Mouse (Mus musculus): ENCODE measurements around the gene Pprc1.

The Pprc1 gene

GRCm38 (mm10) chr19:46056388-46056946, 11.8 kb downstream of the Pprc1 start:
- peak; percentile 95 for DNase-seq (ENCODE audit: low spot score)

- peak; percentile 85 for DNase-seq (ENCODE audit: low spot score)
Observed at GRCm38 (mm10) chr19:46056947-46057607, 12.4 kb downstream of the Pprc1 start.

DNA sequence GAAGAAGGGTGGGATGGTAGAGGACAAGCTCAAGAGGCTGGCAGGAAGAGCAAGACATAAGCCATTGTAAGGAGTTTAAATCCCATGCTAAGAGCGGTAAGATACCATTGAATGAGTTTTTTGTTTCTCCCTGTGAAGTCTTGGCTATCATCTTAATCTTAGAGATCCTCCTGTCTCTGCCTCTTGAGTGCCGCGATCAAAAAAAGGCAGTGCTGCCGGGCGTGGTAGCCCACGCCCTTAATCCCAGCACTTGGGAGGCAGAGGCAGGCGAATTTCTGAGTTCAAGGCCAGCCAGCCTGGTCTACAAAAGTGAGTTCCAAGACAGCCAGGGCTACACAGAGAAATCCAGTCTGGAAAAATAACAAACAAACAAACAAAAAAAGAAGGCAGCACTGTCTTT, 13.8 kb downstream of the Pprc1 start:
- DNase-seq (ENCODE audit: low spot score): no peak

DNA sequence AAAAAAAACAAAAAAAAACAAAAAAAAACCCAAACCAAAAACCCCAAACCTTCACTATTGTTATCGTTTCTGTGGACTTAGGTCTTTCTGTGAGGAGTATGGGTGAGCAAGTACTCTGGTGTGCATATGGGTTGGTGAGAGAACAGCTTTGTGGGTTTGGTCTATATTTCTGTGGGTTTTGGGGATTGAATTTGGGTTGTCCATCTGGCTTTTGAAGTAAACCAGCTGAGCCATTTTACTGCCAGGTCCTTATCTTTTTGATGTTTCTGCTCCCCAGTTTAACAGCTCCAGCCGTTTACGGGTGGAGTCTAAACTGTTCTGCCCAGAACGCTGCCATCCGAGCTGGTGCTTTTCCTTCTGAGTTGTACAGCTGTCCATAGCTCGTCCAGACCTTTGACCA, 16.2 kb downstream of the Pprc1 start:
- no peak for DNase-seq (ENCODE audit: low spot score)

DNA sequence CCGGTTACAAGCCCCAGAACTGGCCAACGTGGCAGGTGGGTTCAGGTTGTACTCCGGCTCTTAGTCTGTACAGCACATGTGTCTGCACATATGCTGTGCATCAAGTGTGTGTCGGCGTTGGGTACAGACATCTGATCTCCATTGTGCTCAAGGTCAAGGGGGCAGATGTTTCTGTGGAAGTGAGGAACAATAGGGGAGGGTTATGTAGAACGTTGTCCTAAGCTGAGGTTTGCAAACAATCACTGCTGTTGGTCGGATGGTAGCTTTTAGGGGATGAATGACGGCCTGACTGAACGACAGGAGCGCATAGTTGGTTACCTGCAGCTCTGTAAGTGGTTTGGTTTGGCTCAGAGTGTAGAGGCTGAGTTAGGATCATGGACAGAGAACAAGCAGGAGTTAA, 23.4 kb downstream of the Pprc1 start:
- DNase-seq (ENCODE audit: low spot score): no peak

DNA sequence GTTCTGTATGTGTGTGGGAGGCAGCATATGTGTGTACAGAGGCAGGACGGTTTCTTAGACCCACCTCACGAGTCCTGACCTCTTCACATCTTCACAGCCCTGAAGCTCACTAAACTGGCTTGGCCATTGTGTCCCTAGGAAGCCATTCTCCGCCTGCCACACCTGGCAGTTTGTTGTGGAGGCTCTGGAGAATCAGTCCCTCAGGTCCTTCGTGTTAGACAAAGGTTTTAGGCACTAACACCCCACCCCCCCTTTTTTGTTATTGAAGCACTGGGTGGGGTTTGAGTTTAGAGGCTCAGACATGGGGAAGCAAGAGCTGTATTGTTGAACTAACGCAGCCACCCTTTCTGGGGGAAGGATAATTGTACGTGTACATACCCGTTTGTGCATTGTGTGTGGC, 28.6 kb downstream of the Pprc1 start:
- no peak for DNase-seq (ENCODE audit: low spot score)

- DNase-seq (ENCODE audit: low spot score): no peak
Observed at GRCm38 (mm10) chr19:46074266-46074665, 29.6 kb downstream of the Pprc1 start.

DNA sequence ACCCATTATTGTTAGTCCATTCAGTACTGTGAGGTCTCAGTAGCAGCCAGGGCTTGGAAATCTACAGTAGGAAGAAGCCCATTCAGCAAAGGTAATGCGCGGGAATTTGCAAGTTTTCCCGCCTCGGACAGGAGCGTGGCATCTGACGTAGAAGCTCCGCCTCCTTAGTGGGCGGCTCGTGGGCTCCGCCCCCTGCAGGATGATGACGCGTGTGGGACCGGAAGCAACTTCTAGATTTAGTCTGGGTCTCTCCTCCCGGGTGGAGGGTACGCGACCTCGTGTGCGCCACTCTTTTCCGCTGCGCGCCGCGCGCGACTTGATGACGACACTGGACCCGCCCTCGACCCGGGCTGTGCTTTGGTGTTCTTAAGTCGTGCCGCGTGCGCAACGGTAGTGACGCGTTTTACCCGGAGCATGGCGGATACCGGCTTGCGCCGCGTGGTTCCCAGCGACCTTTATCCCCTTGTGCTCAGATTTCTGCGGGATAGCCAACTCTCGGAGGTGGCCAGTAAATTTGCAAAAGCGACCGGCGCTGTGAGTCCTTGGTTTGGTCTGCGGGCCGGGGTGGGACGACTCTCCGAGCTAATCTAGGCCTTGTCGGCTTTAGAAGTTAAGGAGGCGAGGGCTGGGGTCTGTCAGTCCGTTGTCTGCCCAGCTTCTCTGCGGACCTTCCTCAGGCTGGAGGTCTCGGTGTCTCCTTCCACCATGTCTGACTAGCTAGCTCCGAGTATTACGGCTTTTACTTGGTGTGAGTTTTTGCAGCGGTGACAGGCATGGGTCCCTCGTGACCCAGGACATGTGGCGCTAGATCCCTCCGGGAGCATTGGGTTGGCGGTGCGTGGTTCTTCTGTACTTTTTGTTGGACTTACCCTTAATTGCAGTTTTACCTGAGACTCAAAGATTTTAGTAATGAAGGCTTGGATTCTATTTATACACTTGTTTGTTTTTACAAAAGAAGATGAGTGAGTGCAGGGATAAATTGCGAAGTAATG, 31.2 kb downstream of the Pprc1 start, which contains the start of gene Nolc1:
Gene Nolc1, plus strand, starts transcription at position 248 of the 992 bp plus-strand sequence.
- peak; percentile 100 for DNase-seq (ENCODE audit: low spot score)

- no peak for DNase-seq (ENCODE audit: low spot score)
Observed at GRCm38 (mm10) chr19:46078535-46078934, 33.8 kb downstream of the Pprc1 start.

DNA sequence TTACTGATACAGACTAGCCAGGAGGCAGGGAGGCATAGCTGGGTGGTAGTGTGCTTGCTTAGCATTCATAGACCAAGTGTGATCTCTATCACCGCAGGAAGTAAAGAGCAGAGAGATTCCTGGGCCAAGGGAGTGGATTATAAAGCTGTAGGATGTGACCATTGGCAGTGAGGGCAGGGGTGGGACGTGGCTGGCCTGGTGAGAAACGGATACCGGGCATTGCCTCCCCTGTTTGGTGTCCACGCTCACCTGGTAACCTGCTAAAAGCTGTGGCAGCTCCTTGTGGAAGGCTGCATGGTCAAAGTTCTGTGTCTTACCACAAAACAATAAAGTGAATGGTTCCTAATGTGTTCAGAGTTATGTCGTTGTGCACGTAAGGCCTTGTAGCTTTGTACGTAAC, 40.5 kb downstream of the Pprc1 start:
- DNase-seq (ENCODE audit: low spot score): no peak

DNA sequence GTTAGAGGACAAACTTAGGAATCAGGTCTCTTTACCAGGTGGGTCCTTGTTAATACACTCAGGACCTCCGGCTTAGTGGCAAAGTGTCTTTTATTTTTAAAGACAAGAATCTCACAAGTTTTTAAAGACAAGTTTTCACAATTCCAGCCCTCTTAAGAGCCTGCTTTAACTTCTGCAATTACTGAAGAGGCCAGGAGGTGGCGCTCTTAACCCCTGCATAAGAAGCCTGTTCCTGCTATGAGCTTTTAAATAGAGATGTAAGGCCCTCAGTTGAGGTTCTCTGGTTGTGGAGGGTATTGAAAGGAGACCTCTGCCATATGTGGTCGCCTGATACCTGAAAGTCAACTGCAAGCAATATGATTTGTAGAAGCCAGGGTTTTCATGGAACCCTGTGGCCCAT, 41.7 kb downstream of the Pprc1 start:
- peak; percentile 66 for DNase-seq (ENCODE audit: low spot score)

GRCm38 (mm10) chr19:46087871-46088270, 43.2 kb downstream of the Pprc1 start:
- no peak for DNase-seq (ENCODE audit: low spot score)

DNA sequence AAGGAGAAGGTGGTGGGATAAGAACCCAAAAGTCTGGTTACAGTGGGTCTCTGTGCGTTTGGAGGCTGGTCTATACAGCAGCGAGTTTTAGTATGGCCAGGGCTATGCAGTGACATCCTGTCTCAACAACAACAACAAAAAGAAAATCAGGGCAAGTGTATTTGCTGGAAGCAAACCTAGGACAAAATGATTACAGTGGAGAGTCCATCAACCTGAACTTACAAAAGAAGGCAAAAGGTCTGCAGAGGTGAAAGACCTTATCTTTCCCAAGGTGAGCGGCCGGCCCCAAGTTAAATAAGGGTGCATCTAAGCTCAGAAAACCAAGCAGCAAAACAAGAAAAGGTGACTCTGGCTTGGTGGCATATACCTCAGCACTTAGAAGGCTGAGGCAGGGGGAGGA, 47.0 kb downstream of the Pprc1 start:
- no peak for DNase-seq (ENCODE audit: low spot score)

GRCm38 (mm10) chr19:46094144-46094543, 49.5 kb downstream of the Pprc1 start:
- no peak for DNase-seq (ENCODE audit: low spot score)

DNA sequence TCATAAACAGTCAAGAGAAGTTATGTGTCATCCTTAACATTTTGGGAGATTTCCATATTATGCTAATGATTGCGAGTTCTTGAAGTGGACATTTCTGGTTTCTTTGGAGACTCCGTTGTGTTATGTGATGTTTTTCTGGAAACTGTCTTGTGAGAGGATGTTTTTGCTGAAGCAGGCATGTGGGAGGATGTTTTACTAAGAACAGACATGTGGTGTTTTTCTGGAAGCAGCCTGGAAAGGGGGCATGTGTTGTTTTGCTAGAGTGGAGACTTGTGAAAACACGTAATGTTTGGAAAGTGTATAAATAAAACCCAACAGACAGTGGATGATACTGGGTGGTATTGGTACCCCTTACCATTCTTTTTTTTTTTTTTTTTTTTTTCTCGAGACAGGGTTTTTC, 50.6 kb downstream of the Pprc1 start:
- DNase-seq (ENCODE audit: low spot score): no peak

GRCm38 (mm10) chr19:46096396-46096795, 51.7 kb downstream of the Pprc1 start:
- DNase-seq (ENCODE audit: low spot score): no peak

GRCm38 (mm10) chr19:46099561-46099960, 54.9 kb downstream of the Pprc1 start:
- no peak for DNase-seq (ENCODE audit: low spot score)

GRCm38 (mm10) chr19:46103437-46104186, 58.9 kb downstream of the Pprc1 start:
- DNase-seq (ENCODE audit: low spot score): no peak

GRCm38 (mm10) chr19:46104187-46104557, 59.5 kb downstream of the Pprc1 start:
- no peak for DNase-seq (ENCODE audit: low spot score)

DNA sequence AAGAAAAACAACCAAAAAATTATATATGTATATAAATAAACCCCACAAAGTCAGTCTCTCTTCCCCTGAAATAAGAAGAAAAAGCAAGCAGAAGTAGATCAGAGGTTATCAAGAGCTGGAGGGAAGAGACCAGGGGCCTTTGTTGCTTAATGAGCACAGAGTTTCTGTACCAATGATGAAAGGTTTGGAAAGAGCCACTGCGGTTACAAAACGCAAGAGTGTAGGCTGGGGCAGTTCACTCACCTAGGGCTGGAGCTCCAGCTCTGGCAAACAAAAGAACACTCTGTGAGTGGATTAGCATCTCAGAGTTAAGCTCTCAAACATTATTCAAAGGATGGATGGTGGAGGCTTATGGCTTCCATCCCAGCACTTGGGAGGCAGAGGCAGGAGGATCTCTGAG, 65.5 kb downstream of the Pprc1 start:
- no peak for DNase-seq (ENCODE audit: low spot score)

DNA sequence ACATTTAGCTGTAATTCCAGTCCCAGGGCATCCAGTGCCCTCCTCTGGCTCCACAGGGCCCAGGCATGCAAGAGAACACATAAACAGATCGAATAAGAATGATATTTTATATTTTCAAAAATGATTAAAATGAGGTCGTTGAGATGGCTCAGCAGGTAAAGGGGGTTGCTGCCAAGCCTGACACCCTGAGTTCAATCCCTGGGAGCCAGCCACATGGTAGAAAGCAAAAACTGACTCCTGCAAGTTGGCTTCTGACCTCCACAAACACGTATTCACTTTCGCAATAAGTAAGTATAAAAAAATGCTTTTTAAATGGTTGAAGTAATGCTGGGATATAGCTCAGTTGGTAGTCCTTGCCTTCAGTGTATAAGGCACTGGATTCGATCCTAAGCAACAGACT, 66.1 kb downstream of the Pprc1 start:
- no peak for DNase-seq (ENCODE audit: low spot score)

GRCm38 (mm10) chr19:46114617-46115016, 69.9 kb downstream of the Pprc1 start:
- no peak for DNase-seq (ENCODE audit: low spot score)
